Mouse (Mus musculus) embryonic facial prominence, embryonic 13.5 days (tissue): Measurements from ENCODE around the gene Mertk. TPM values are rescaled to one million over a fixed set of nuclear protein-coding genes. Genes with fewer than 3 reads are reported as not detected.

Experiments
- ATAC-seq: fragments of 200-750 bp; cut with Nextera tagmentation; 2 replicates; pipeline ENCODE4 v1.8.0; 2017; ENCODE audit warnings: low read depth; ENCODE audit not compliant: insufficient number of reproducible peaks, insufficient read depth, low FRiP score, low TSS enrichment
- H3K27ac ChIP-seq: fragments of 300-500 bp; sonication (generic); 2 replicates; pipeline ENCODE4 v1.5.1; 2015; ENCODE audit warnings: moderate library complexity, mild to moderate bottlenecking, inconsistent platforms
- H3K27me3 ChIP-seq: fragments of 300-500 bp; sonication (generic); 2 replicates; pipeline ENCODE4 v1.6.1; 2015; ENCODE audit warnings: mild to moderate bottlenecking, inconsistent platforms
- H3K36me3 ChIP-seq: fragments of 300-500 bp; sonication (generic); 2 replicates; pipeline ENCODE4 v1.6.1; 2015; ENCODE audit warnings: mild to moderate bottlenecking, inconsistent platforms
- H3K4me1 ChIP-seq: fragments of 300-500 bp; sonication (generic); 2 replicates; pipeline ENCODE4 v1.6.1; 2015; ENCODE audit warnings: inconsistent platforms
- H3K4me2 ChIP-seq: fragments of 300-500 bp; sonication (generic); 2 replicates; pipeline ENCODE4 v1.6.1; 2015; ENCODE audit warnings: moderate library complexity, mild to moderate bottlenecking, inconsistent platforms
- H3K4me3 ChIP-seq: fragments of 300-500 bp; sonication (generic); 2 replicates; pipeline ENCODE4 v1.5.1; 2015; ENCODE audit warnings: mild to moderate bottlenecking, inconsistent platforms
- H3K9ac ChIP-seq: fragments of 300-500 bp; sonication (generic); 2 replicates; pipeline ENCODE4 v1.6.1; 2015; ENCODE audit warnings: mild to moderate bottlenecking, inconsistent platforms
- H3K9me3 ChIP-seq: fragments of 300-500 bp; sonication (generic); 2 replicates; pipeline ENCODE4 v1.6.1; 2016; ENCODE audit warnings: inconsistent platforms
- WGBS: fragments of 180-500 bp; shearing (Covaris S2); methylation state at CpG from one replicate; pipeline ENCODE4 v1.1.7; 2015; ENCODE audit warnings: mixed read lengths; 5-methylcytosine and 5-hydroxymethylcytosine counted together
- polyA plus RNA-seq: library from polyadenylated mRNA; unstranded; fragments of >200 nt; fragmentation: Nextera tagmentation; extraction: Ambion mirVana; gene quantifications from 2 replicates; pipeline ENCODE4 v1.2.1, GENCODE M21; 2015

Gene Mertk
- polyA plus RNA-seq, 1 experiment from 2014 or later: 12.1 TPM

GRCm38 (mm10) chr2:128698140-128698692, 540 bp upstream of the Mertk start:
- Histone ChIP-seq H3K9me3 (no peaks in the 10 kb centered on the region), H3K9ac (peak overlapping the region; percentile 85), H3K4me2 (peak overlapping the region; percentile 70), H3K4me1 (peaks cover 25% of the 10 kb centered on the region), H3K4me3 (peak overlapping the region; percentile 72), H3K27ac (peak overlapping the region; percentile 95), H3K27me3 (no peaks in the 10 kb centered on the region), H3K36me3 (peaks cover 9% of the 10 kb centered on the region; the same call in 1 of the 2 replicates)
- ATAC-seq: peak; percentile 87
- 0% methylated on average over 14 of the region's 14 CpGs for WGBS

- H3K4me3 ChIP-seq: peak overlapping the region; percentile 72
- peak overlapping the region; percentile 95 for H3K27ac ChIP-seq
- H3K4me2 ChIP-seq: peak overlapping the region; percentile 70
- H3K27me3 ChIP-seq: no peaks in the 10 kb centered on the region
- ATAC-seq: 0 out of 2 replicates have a peak, but pooled peaks have one; percentile 2
- peaks cover 9% of the 10 kb centered on the region; the same call in 1 of the 2 replicates for H3K36me3 ChIP-seq
- H3K9me3 ChIP-seq: no peaks in the 10 kb centered on the region
- H3K4me1 ChIP-seq: peaks cover 28% of the 10 kb centered on the region
- WGBS: under 1% methylated on average over 24 of the region's 24 CpGs
- H3K9ac ChIP-seq: peak overlapping the region; percentile 85
Measured at GRCm38 (mm10) chr2:128699201-128699885, 587 bp downstream of the Mertk start.

GRCm38 (mm10) chr2:128704474-128704873, 5.7 kb downstream of the Mertk start:
- 90% methylated on average over 3 of the region's 3 CpGs for WGBS

GRCm38 (mm10) chr2:128709264-128709663, 10.5 kb downstream of the Mertk start:
- peak overlapping the region; percentile 2; the same call in 1 of the 2 replicates for H3K4me2 ChIP-seq

More at GRCm38 (mm10) chr2:128704474-128704873, 5.7 kb downstream of the Mertk start:
- Histone ChIP-seq H3K27ac (no peak overlapping the region), H3K4me2 (no peak overlapping the region), H3K9me3 (no peaks in the 10 kb centered on the region), H3K27me3 (no peaks in the 10 kb centered on the region), H3K9ac (no peak overlapping the region), H3K4me3 (no peak overlapping the region), H3K36me3 (peaks cover 24% of the 10 kb centered on the region), H3K4me1 (peaks cover 32% of the 10 kb centered on the region)
- no peak for ATAC-seq

GRCm38 (mm10) chr2:128710609-128711008, 11.9 kb downstream of the Mertk start:
- Histone ChIP-seq H3K4me1 (peaks cover 61% of the 10 kb centered on the region), H3K9me3 (no peaks in the 10 kb centered on the region), H3K27ac (0 out of 2 replicates have a peak overlapping the region, but pooled peaks have one; percentile 55), H3K9ac (no peak overlapping the region), H3K27me3 (no peaks in the 10 kb centered on the region), H3K36me3 (peaks cover 4% of the 10 kb centered on the region), H3K4me3 (no peak overlapping the region), H3K4me2 (no peak overlapping the region)
- whole genome bisulfite sequencing: 66% methylated on average over 6 of the region's 6 CpGs
- ATAC-seq: no peak

More at GRCm38 (mm10) chr2:128709264-128709663, 10.5 kb downstream of the Mertk start:
- H3K4me1 ChIP-seq: peaks cover 51% of the 10 kb centered on the region
- H3K9ac ChIP-seq: no peak overlapping the region
- peak overlapping the region; percentile 55 for H3K27ac ChIP-seq
- no peaks in the 10 kb centered on the region for H3K27me3 ChIP-seq
- no peak for ATAC-seq
- H3K36me3 ChIP-seq: peaks cover 15% of the 10 kb centered on the region
- H3K9me3 ChIP-seq: no peaks in the 10 kb centered on the region
- 16% methylated on average over 6 of the region's 6 CpGs for WGBS
- no peak overlapping the region for H3K4me3 ChIP-seq

- ATAC-seq: no peak
- Histone ChIP-seq H3K9ac (no peak overlapping the region), H3K36me3 (no peaks in the 10 kb centered on the region), H3K27ac (peak overlapping the region; percentile 96), H3K9me3 (no peaks in the 10 kb centered on the region), H3K4me3 (no peak overlapping the region), H3K4me2 (peak overlapping the region; percentile 43), H3K27me3 (no peaks in the 10 kb centered on the region), H3K4me1 (peaks cover 81% of the 10 kb centered on the region)
- WGBS: 20% methylated on average over 6 of the region's 6 CpGs
Measured at GRCm38 (mm10) chr2:128712940-128713339, 14.2 kb downstream of the Mertk start.

- Histone ChIP-seq H3K4me2 (peak overlapping the region; percentile 43), H3K4me3 (peak overlapping the region; percentile 6; the same call in 1 of the 2 replicates), H3K9me3 (no peaks in the 10 kb centered on the region), H3K27me3 (no peaks in the 10 kb centered on the region), H3K4me1 (peaks cover 83% of the 10 kb centered on the region), H3K9ac (no peak overlapping the region), H3K27ac (peak overlapping the region; percentile 96), H3K36me3 (no peaks in the 10 kb centered on the region)
- ATAC-seq: peak; percentile 91
- WGBS: 12% methylated on average over 5 of the region's 5 CpGs
Measured at GRCm38 (mm10) chr2:128713548-128714003, 14.8 kb downstream of the Mertk start.

- no peaks in the 10 kb centered on the region for H3K27me3 ChIP-seq
- peaks cover 7% of the 10 kb centered on the region for H3K36me3 ChIP-seq
- peaks cover 71% of the 10 kb centered on the region for H3K4me1 ChIP-seq
- no peak overlapping the region for H3K9ac ChIP-seq
- H3K4me3 ChIP-seq: 0 out of 2 replicates have a peak overlapping the region, but pooled peaks have one; percentile 6
- 44% methylated on average over 7 of the region's 7 CpGs for WGBS
- no peaks in the 10 kb centered on the region for H3K9me3 ChIP-seq
- ATAC-seq: no peak
- H3K27ac ChIP-seq: peak overlapping the region; percentile 96
- H3K4me2 ChIP-seq: peak overlapping the region; percentile 43
Measured at GRCm38 (mm10) chr2:128714724-128715241, 16.0 kb downstream of the Mertk start.

- Histone ChIP-seq H3K4me3 (no peak overlapping the region), H3K9me3 (no peaks in the 10 kb centered on the region), H3K36me3 (peaks cover 11% of the 10 kb centered on the region), H3K9ac (no peak overlapping the region), H3K27ac (no peak overlapping the region), H3K4me1 (peaks cover 59% of the 10 kb centered on the region), H3K4me2 (no peak overlapping the region), H3K27me3 (no peaks in the 10 kb centered on the region)
- ATAC-seq: no peak
- WGBS: 97% methylated on average over 1 of the region's 1 CpGs
Measured at GRCm38 (mm10) chr2:128715979-128716378, 17.2 kb downstream of the Mertk start.

GRCm38 (mm10) chr2:128719380-128719779, 20.6 kb downstream of the Mertk start:
- H3K27ac ChIP-seq: no peak overlapping the region
- ATAC-seq: no peak
- no peaks in the 10 kb centered on the region for H3K9me3 ChIP-seq
- H3K36me3 ChIP-seq: peaks cover 20% of the 10 kb centered on the region
- H3K27me3 ChIP-seq: no peaks in the 10 kb centered on the region
- H3K4me3 ChIP-seq: no peak overlapping the region
- no peak overlapping the region for H3K4me2 ChIP-seq
- H3K9ac ChIP-seq: no peak overlapping the region
- H3K4me1 ChIP-seq: peaks cover 37% of the 10 kb centered on the region
- WGBS: 86% methylated on average over 2 of the region's 2 CpGs

- ATAC-seq: no peak
- H3K27me3 ChIP-seq: no peaks in the 10 kb centered on the region
- H3K9me3 ChIP-seq: no peaks in the 10 kb centered on the region
- no peak overlapping the region for H3K4me2 ChIP-seq
- H3K27ac ChIP-seq: no peak overlapping the region; the same call in 1 of the 2 replicates
- peaks cover 13% of the 10 kb centered on the region; the same call in 1 of the 2 replicates for H3K4me1 ChIP-seq
- no peak overlapping the region for H3K4me3 ChIP-seq
- no peak overlapping the region for H3K9ac ChIP-seq
- 80% methylated on average over 5 of the region's 5 CpGs for WGBS
- peaks cover 20% of the 10 kb centered on the region for H3K36me3 ChIP-seq
Measured at GRCm38 (mm10) chr2:128722106-128722710, 23.5 kb downstream of the Mertk start.
